Mouse (Mus musculus) gastrocnemius, adult 8-10 months (tissue): ENCODE data around the gene Olfr718-ps1. TPM values are rescaled to one million over a fixed set of nuclear protein-coding genes. Genes with fewer than 3 reads are reported as not detected.

ENCODE experiments used
- DNase-seq, 2 experiments: peaks; one replicate each; pipeline ENCODE4 v3.0.0; 2022; ENCODE audit warnings: low spot score in 2 of 2
- microRNA-seq: library from miRNA; unstranded; fragments of <30 nt; microRNA quantifications from one replicate; pipeline ENCODE4 v1.2.0, GENCODE M21; 2022
- total RNA-seq, 4 experiments: library from RNA; stranded (reverse); gene quantifications; 2 replicates each; pipeline ENCODE4 v1.2.4; 2022

The Olfr718-ps1 gene
- total RNA-seq, 4 experiments from 2014 or later = 0.07 TPM; not detected in 3

GRCm38 (mm10) chr5:143129101-143129500 is 18.3 kb downstream of the Olfr718-ps1 start:
- DNase-seq = no peak

DNA sequence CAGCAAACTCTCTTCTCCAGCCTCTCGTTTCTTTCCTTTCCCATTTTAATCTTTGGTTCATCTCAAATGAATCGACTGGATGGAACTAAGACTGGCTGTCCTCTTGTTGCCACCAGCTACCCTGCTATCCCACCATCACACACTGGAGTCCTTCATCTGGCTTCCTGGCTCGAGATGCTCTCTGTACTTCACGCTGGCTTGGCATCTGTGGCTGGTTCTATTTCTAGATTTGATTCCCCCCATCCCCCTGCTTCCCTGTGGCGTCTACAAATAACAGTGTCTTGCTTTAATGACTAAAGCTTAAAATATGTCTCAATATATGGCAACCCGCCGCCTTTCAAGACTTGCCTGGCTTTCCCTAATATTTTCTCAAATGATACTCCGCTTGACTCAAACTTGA is 19.5 kb downstream of the Olfr718-ps1 start:
- no peak for DNase-seq

DNA sequence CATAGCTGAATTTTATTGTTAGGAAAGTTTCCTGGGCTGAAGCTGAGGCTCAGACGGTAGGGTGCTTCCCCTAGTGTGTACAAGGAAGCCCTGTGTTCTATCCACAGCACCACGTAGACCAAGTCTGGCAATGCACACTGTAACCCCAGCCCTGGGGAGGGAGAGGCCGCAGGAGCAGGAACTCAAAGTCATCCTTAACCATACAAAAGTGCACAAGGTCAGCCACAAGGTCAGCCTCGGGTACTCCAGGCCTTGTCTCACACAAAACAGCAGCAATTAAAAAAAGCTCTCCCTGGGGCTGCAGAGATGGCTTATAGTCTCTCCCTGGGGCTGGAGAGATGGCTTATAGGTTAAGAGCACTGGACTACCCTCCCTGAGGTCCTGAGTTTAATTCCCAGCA is 20.5 kb downstream of the Olfr718-ps1 start:
- no peak for DNase-seq

DNA sequence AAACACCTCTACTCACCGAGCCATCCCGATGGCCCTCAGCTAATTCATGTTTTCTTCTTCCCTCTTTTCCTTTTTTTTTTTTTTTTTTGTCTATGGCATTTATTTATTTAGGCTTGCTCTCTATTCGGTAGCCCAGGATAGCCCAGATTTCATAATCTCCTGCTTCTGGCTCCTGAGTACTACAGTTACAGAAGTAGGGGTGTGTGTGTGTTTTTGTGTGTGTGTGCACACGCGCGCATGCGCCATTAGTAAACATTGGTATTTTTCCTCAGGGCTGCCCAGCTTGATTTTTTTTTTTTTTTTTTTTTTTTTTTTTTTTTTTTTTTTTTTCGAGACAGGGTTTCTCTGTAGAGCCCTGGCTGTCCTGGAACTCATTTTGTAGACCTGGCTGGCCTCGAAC is 21.3 kb downstream of the Olfr718-ps1 start:
- no peak for DNase-seq

GRCm38 (mm10) chr5:143125601-143126000 is 21.8 kb downstream of the Olfr718-ps1 start:
- no peak for DNase-seq

DNA sequence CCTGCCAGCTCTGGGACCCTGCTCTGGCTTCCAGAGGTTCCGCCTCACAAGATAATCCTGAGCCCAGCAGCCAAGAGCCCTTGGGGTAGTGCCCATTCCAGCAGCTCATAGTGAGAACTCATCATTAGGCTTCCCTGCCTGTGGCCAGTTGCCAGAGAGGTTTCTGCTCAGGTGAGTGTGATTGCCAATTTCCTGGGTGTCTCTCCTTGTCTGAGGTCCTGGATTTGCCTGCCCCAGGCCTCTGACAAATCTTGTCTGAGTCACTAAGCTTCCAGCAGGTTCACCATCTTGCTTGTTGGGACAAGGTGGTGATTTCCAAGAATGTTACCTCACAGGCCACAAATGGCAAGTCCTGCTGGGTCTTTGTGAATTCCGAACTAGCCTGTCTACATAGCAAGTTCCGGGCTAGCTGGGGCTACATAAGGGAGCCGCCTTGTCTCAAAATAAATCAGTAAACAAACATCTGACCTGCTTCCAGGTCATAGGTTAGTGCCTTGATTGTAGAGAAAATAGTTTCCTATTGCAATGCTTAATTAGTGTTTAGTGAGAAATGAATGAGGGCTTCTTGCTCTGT is 22.5 kb downstream of the Olfr718-ps1 start:
- no peak for DNase-seq

DNA sequence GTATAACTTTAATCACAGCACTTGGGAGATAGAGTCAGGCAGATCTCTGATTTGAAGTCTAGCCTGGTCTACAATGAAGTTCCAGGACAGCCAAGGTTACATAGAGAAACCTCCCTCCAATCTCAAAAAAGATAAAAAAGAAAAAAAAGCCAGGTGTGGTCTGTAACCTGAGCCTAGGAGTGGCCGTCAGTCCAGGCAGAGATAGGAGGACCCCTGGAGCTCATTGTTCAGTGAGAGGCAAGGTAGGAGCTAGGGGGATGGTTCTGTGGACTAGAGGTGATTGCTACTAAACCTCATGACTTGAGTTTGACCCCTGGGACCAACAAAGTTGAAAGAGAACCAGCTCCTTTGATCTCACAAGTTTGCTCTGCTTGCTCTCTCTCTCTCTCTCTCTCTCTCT is 24.7 kb downstream of the Olfr718-ps1 start:
- no peak for DNase-seq

DNA sequence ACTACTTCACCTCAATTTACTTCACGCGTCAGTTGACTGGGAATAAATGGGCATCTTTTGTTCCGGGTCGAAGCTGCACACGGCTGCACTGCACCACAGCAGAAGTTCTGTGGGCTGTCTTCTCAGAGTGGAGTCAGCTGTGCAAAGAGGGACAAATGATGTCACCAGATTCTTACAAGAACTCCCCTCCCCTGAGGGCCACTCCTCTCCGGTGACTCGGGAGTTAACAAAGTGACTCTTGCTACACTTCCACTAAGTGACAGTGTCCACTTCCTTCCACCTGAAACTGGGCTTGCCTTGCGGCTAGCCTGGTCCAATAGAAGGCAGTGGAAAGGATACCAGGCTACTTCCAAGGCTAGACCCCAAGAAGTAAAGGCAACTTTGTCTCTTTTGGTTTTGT is 25.3 kb downstream of the Olfr718-ps1 start:
- no peak for DNase-seq

- peak; percentile 89 to 94 for DNase-seq
Observed at GRCm38 (mm10) chr5:143112281-143113246, 34.8 kb downstream of the Olfr718-ps1 start, which contains the start of gene Rnf216. Gene Rnf216 (minus strand): TSS chr5:143112994.

DNA sequence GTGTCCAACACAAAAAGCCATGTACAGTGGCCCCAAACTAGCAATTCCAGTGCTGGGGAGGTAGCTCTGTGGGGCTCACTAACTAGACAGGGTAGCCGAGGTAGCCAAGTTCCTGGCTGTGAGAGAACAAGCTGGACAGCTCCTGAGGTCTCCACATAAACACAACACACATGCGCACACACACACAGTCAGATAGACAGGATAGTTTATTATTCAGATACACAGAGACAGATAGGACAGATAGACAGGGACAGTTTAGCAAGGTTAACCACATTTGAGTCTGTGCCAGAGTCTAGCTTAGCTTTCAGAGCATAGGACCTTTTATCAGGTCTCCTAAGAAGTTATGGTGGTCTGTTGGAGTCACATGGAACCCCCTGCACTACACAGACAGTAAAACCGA is 40.5 kb downstream of the Olfr718-ps1 start:
- DNase-seq = no peak

DNA sequence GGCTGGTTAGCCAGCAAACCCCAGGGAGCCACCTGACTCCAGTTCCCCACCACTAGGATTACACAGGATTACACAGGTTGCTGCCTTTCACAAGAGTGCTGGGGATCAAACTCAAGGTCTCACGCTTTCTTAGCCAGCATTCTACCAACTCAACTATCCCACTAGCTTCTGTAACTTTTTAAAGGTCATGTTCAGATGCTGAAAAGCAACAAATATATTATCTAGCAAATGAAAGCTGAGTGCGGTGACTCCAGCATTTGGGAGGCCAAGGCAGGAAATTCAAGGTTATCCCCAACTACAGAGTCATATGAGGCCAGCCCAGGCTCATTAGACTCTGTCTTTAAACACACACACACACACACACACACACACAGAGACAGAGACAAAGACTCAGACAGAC is 44.1 kb downstream of the Olfr718-ps1 start:
- no peak for DNase-seq

DNA sequence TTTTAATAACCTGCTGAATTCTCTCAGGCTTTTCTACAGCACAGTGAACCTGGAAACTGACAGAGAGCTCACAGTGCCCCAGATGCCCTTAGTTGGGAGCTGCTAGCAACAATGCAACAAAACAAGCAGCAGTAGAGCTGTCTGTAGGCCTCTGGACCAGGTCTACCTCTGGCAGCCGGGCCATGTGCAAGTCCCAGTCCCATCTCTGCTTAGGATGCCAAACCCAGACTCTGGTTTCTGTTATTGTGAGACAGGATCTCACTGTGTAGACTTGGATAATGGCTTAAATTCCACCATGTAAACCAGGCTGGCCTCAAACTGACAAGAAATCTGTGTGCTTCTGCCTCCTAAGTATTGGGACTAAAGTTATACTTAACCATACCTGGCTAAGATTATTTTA is 45.8 kb downstream of the Olfr718-ps1 start:
- no peak for DNase-seq

- no peak for DNase-seq
Observed at GRCm38 (mm10) chr5:143095256-143095655, 52.1 kb downstream of the Olfr718-ps1 start.

DNA sequence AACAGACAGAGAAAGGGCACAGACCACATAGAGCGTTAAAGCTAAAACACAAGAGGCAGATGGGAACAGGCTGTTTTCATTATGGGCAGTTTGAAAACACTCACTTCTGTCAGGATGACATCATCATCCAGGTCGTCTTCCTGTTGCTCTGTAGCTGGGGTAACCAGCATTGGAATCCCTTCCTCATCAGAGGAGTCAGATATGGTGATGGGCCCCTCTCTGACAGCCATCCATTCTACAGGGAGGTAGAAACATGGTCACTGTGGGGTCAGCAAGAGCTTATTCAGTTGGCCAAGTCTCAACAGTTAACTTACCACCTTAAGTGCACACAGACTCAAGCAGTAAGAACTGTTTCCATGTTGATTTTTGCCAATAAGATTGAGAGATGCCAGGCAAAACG is 54.5 kb downstream of the Olfr718-ps1 start:
- DNase-seq = no peak

DNA sequence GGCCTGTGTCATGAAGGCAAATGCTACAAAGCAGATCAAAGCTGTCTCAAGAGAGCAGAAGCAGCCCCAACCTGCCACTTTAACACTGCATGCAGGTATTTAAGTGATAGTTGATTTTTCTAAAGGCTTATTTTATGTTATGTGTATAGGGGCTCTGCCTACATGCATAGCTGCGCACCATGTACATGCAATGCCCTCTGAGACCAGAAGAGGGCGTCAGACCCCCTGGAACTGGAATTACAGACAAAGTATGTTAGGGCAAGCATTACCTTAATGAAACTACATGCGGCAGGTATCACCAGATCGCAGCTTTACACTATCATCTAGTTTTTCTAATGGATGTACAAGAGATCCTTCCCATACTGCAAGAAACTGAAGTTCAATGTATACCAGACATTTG is 62.5 kb downstream of the Olfr718-ps1 start:
- no peak for DNase-seq

Small RNA genes within 50 kb of the gene (microRNA-seq; reads per million reads assigned to microRNA genes)
- not detected for gene Gm44405

Other genes starting within 250 kb of the Olfr718-ps1 start
- gene Actb, start 240.8 kb downstream of the Olfr718-ps1 start, total RNA-seq = 100 to 1,000 TPM; 301 to 406 (median 351) TPM
- gene Fscn1, start 187.2 kb downstream of the Olfr718-ps1 start, total RNA-seq = 1 to 10 TPM; 3.0 to 7.9 (median 5.0) TPM
- 10 to 100 TPM; 16.3 to 18.1 (median 17.9) TPM for gene Rnf216, start 34.6 kb downstream of the Olfr718-ps1 start, total RNA-seq
- gene Rbak, start 33.2 kb upstream of the Olfr718-ps1 start, total RNA-seq = 1 to 10 TPM; 2.9 to 3.7 (median 3.4) TPM
- not detected for gene Spdye4b, start 33.4 kb upstream of the Olfr718-ps1 start, total RNA-seq
- not detected for gene Spdye4a, start 79.3 kb upstream of the Olfr718-ps1 start, total RNA-seq
- 1 to 10 TPM; 5.9 to 7.8 (median 7.2) TPM for gene Zfp12, start 87.6 kb upstream of the Olfr718-ps1 start, total RNA-seq
- gene Zfp316, start 122.4 kb upstream of the Olfr718-ps1 start, total RNA-seq = 1 to 10 TPM; 3.5 to 4.8 (median 4.4) TPM
- not detected for gene Zfp853, start 146.0 kb upstream of the Olfr718-ps1 start, total RNA-seq
- 10 to 100 TPM; 10.2 to 12.2 (median 11.2) TPM for gene E130309D02Rik, start 167.8 kb upstream of the Olfr718-ps1 start, total RNA-seq
- gene Zdhhc4, start 181.7 kb upstream of the Olfr718-ps1 start, total RNA-seq = 10 to 100 TPM; 33.7 to 45.5 (median 37.9) TPM
- not detected for gene Grid2ip, start 209.8 kb upstream of the Olfr718-ps1 start, total RNA-seq